Mouse (Mus musculus) embryonic facial prominence, embryonic 14.5 days (tissue): Measurements from ENCODE around the gene Selenoh. TPM values are rescaled to one million over a fixed set of nuclear protein-coding genes. Genes with fewer than 3 reads are reported as not detected.
A peak's percentile ranks its signal among the peaks of the same experiment; 100 is the strongest.
"Not testable (repeated sequence)": the region's sequence is repeated elsewhere in the genome, so short reads cannot be mapped to it uniquely, and the experiment has no call there.

Experiments
- ATAC-seq: fragments of 200-750 bp; cut with Nextera tagmentation; 2 replicates; pipeline ENCODE4 v1.8.0; 2017; ENCODE audit warnings: low read depth, moderate number of reproducible peaks, moderate TSS enrichment
- DNase-seq: peaks from one replicate; pipeline ENCODE4 v3.0.0-alpha.2; 2015; ENCODE audit warnings: low spot score
- H3K27ac ChIP-seq: fragments of 300-500 bp; sonication (generic); replicated peaks from 2 replicates; pipeline ENCODE4 v1.5.1; 2014; ENCODE audit warnings: low read depth, mild to moderate bottlenecking, low read length, moderate library complexity
- H3K27me3 ChIP-seq: fragments of 300-500 bp; sonication (generic); replicated peaks from 2 replicates; pipeline ENCODE4 v1.6.1; 2014; ENCODE audit warnings: low read length; ENCODE audit not compliant: control insufficient read depth, insufficient read depth
- H3K36me3 ChIP-seq: fragments of 300-500 bp; sonication (generic); 2 replicates; pipeline ENCODE4 v1.6.1; 2014; ENCODE audit warnings: low read length, mixed read lengths; ENCODE audit not compliant: control insufficient read depth, insufficient read depth
- H3K4me1 ChIP-seq: fragments of 300-500 bp; sonication (generic); 2 replicates; pipeline ENCODE4 v1.6.1; 2014; ENCODE audit warnings: antibody characterized with exemption, low read length; ENCODE audit not compliant: control insufficient read depth, insufficient read depth
- H3K4me2 ChIP-seq: fragments of 300-500 bp; sonication (generic); 2 replicates; pipeline ENCODE4 v1.6.1; 2014; ENCODE audit warnings: low read depth, mild to moderate bottlenecking, low read length, moderate library complexity, mixed read lengths
- H3K4me3 ChIP-seq: fragments of 300-500 bp; sonication (generic); 2 replicates; pipeline ENCODE4 v1.5.1; 2014; ENCODE audit warnings: low read depth, mild to moderate bottlenecking, low read length
- H3K9ac ChIP-seq: fragments of 300-500 bp; sonication (generic); 2 replicates; pipeline ENCODE4 v1.6.1; 2014; ENCODE audit warnings: low read depth, mild to moderate bottlenecking, low read length, moderate library complexity, mixed read lengths
- H3K9me3 ChIP-seq: fragments of 300-500 bp; sonication (generic); 2 replicates; pipeline ENCODE4 v1.6.1; 2016; ENCODE audit warnings: low read length; ENCODE audit not compliant: control insufficient read depth
- WGBS: fragments of 180-500 bp; shearing (Covaris S2); extraction: QIAGEN DNeasy Blood & Tissue Kit; methylation state at CpG from one replicate; pipeline ENCODE4 v1.1.7; 2014; 5-methylcytosine and 5-hydroxymethylcytosine counted together
- polyA plus RNA-seq: library from polyadenylated mRNA; unstranded; fragments of >200 nt; fragmentation: Nextera tagmentation; extraction: Ambion mirVana; gene quantifications from 2 replicates; pipeline ENCODE4 v1.2.1, GENCODE M21; 2014

Selenoh gene
- polyA plus RNA-seq, 1 experiment from 2014 or later: 237 TPM

- Histone ChIP-seq H3K27ac (peak within 1 kb of the TSS; percentile 31; the same call in 1 of the 2 replicates), H3K9ac (peak within 1 kb of the TSS; percentile 78), H3K9me3 (no peaks in the 10 kb centered on the region), H3K27me3 (no peaks in the 10 kb centered on the region), H3K4me3 (peak within 1 kb of the TSS; percentile 80), H3K4me2 (peak within 1 kb of the TSS; percentile 77), H3K36me3 (peaks cover 26% of the 10 kb centered on the region), H3K4me1 (peaks cover 8% of the 10 kb centered on the region)
- DNase-seq (peak; percentile 100), ATAC-seq (peak; percentile 100)
- under 1% methylated on average over 43 of the region's 44 CpGs for WGBS
These were observed 7.7 kb upstream of the Selenoh start, which contains the start of the genes Gm28635 and Med19 for GRCm38 (mm10) chr2:84677968-84678880. TSS of gene Gm28635 (minus strand) at chr2:84678041. TSS of gene Med19 (plus strand) at chr2:84678402.

GRCm38 (mm10) chr2:84677270-84677967 lies 6.8 kb upstream of the Selenoh start:
- peaks cover 34% of the 10 kb centered on the region for H3K36me3 ChIP-seq
- peak; percentile 56 for ATAC-seq
- 11% methylated on average over 22 of the region's 22 CpGs for WGBS
- peak overlapping the region; percentile 80 for H3K4me3 ChIP-seq
- peaks cover 8% of the 10 kb centered on the region for H3K4me1 ChIP-seq
- H3K27me3 ChIP-seq: no peaks in the 10 kb centered on the region
- peak; percentile 33 for DNase-seq
- H3K4me2 ChIP-seq: peak overlapping the region; percentile 77
- H3K9ac ChIP-seq: peak overlapping the region; percentile 60
- no peak overlapping the region for H3K27ac ChIP-seq
- no peaks in the 10 kb centered on the region for H3K9me3 ChIP-seq

DNA sequence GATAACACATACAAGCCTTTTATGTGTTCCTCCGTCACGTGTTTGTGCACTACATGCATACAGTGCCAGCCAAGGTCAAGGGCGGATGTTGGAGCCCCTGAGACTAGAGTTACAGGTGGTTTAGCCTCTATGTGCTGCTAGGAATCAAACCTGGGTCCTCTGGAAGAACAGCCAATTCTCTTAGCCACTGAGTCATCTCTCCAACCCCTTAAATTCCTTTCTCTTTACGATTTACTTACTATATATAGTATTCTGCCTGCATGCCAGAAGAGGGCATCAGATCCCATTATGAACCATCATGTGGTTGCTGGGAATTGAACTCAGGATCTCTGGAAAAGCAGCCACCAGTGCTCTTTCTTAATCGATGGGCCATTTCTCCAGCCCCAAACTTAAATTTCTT lies 965 bp upstream of the Selenoh start:
- H3K4me3 ChIP-seq, ATAC-seq, H3K9ac ChIP-seq, H3K27me3 ChIP-seq, DNase-seq, H3K9me3 ChIP-seq, H3K4me1 ChIP-seq: not testable (repeated sequence)
- Histone ChIP-seq H3K36me3 (peaks cover 42% of the 10 kb centered on the region), H3K27ac (0 out of 2 replicates have a peak overlapping the region, but pooled peaks have one; percentile 93), H3K4me2 (peak overlapping the region; percentile 60; the same call in 1 of the 2 replicates)
- 49% methylated on average over 4 of the region's 5 CpGs for WGBS

GRCm38 (mm10) chr2:84669828-84670568 lies 572 bp downstream of the Selenoh start:
- H3K36me3 ChIP-seq: peaks cover 39% of the 10 kb centered on the region
- H3K9me3 ChIP-seq: no peaks in the 10 kb centered on the region
- peak overlapping the region; percentile 60 for H3K4me2 ChIP-seq
- H3K9ac ChIP-seq: peak overlapping the region; percentile 96
- peak overlapping the region; percentile 93 for H3K27ac ChIP-seq
- H3K4me1 ChIP-seq: peaks cover 7% of the 10 kb centered on the region
- DNase-seq: peak; percentile 49
- WGBS: 4% methylated on average over 28 of the region's 39 CpGs
- peak overlapping the region; percentile 98 for H3K4me3 ChIP-seq
- no peaks in the 10 kb centered on the region for H3K27me3 ChIP-seq
- ATAC-seq: peak; percentile 78

DNA sequence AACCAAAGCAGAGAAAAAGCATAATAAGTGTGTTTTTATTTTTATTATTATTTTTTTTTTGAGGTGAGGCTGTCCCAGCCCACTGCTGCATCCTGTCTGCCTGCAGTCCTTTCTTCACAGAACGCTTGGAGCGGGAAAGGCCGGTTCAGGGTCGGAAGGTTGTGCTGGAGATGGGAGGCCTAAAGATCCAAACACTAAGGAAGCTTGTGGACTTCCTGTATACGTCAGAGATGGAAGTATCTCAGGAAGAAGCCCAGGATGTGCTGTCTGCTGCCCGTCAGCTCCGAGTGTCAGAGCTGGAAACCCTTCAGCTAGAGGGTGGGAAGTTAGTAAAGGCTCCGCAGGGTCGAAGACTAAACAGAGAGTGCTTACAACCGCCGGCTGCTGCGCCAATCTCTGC lies 4.5 kb downstream of the Selenoh start:
- no peak for DNase-seq
- Histone ChIP-seq H3K4me1 (peaks cover 7% of the 10 kb centered on the region), H3K4me2 (no peak overlapping the region), H3K4me3 (no peak overlapping the region), H3K36me3 (peaks cover 16% of the 10 kb centered on the region), H3K27ac (no peak overlapping the region), H3K9me3 (no peaks in the 10 kb centered on the region), H3K9ac (no peak overlapping the region), H3K27me3 (no peaks in the 10 kb centered on the region)
- ATAC-seq: no peak
- 60% methylated on average over 12 of the region's 12 CpGs for WGBS

GRCm38 (mm10) chr2:84662866-84663265 lies 7.7 kb downstream of the Selenoh start:
- H3K36me3 ChIP-seq: 0 out of 2 replicates have a peak, but pooled peaks cover 4% of the 10 kb centered on the region
- WGBS: 25% methylated on average over 2 of the region's 2 CpGs
- H3K4me3 ChIP-seq: no peak overlapping the region
- no peaks in the 10 kb centered on the region for H3K27me3 ChIP-seq
- H3K27ac ChIP-seq: no peak overlapping the region
- peak; percentile 64 for DNase-seq
- H3K4me1 ChIP-seq: no peaks in the 10 kb centered on the region
- no peak overlapping the region for H3K9ac ChIP-seq
- H3K9me3 ChIP-seq: no peaks in the 10 kb centered on the region
- no peak overlapping the region for H3K4me2 ChIP-seq
- no peak for ATAC-seq

DNA sequence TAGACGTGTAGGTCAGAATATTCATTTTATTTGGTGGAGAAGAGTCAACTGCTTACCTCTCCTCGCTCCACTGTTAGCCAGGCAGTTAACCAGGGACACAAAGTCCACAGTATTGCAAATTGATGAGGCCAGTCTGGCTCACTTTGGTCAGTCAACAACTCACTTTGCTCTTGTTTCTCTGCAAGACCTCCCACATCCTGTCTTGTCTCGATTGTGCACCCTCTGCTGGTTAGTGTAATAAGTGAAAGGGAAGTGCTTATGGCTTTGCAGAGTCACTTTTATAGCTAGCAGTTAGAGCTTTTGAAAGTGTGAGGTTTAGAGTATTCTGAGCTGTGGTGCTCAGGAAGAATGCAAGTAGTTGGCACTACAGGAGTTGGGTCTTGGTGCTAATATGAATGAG lies 10.3 kb downstream of the Selenoh start:
- Histone ChIP-seq H3K4me2 (no peak overlapping the region), H3K9ac (no peak overlapping the region), H3K4me1 (no peaks in the 10 kb centered on the region), H3K27me3 (no peaks in the 10 kb centered on the region), H3K9me3 (no peaks in the 10 kb centered on the region), H3K36me3 (no peaks in the 10 kb centered on the region), H3K27ac (no peak overlapping the region), H3K4me3 (no peak overlapping the region)
- DNase-seq (peak; percentile 46), ATAC-seq (no peak)
- WGBS: 65% methylated on average over 3 of the region's 3 CpGs

GRCm38 (mm10) chr2:84658806-84659205 lies 11.8 kb downstream of the Selenoh start, which contains the start of gene Btbd18:
TSS of gene Btbd18 (plus strand) at chr2:84659079.
- Histone ChIP-seq H3K27ac (no peak within 1 kb of the TSS), H3K4me1 (no peaks in the 10 kb centered on the region), H3K9ac (no peak within 1 kb of the TSS), H3K4me2 (no peak within 1 kb of the TSS), H3K9me3 (no peaks in the 10 kb centered on the region), H3K27me3 (no peaks in the 10 kb centered on the region), H3K4me3 (no peak within 1 kb of the TSS), H3K36me3 (no peaks in the 10 kb centered on the region)
- 94% methylated on average over 32 of the region's 32 CpGs for WGBS
- ATAC-seq (no peak), DNase-seq (no peak)
